Mouse (Mus musculus) cortical plate, adult 2 months (tissue): ENCODE results near the gene Ccdc185. TPM values are rescaled to one million over a fixed set of nuclear protein-coding genes. Genes with fewer than 3 reads are reported as not detected.

Source experiments
- H3K27ac ChIP-seq: fragments of 200-500 bp; 2 replicates; pipeline ENCODE4 v1.5.1; 2012; ENCODE audit warnings: low read length, control low read depth, inconsistent platforms; ENCODE audit not compliant: insufficient read depth
- H3K4me1 ChIP-seq: fragments of 200-500 bp; 2 replicates; pipeline ENCODE4 v1.6.1; 2011; ENCODE audit warnings: low read length; ENCODE audit not compliant: control insufficient read depth, insufficient read depth
- H3K4me3 ChIP-seq: fragments of 200-500 bp; 2 replicates; pipeline ENCODE4 v1.5.1; 2011; ENCODE audit warnings: mild to moderate bottlenecking, low read length, control low read depth; ENCODE audit not compliant: insufficient read depth
- CTCF ChIP-seq: fragments of 200-500 bp; IDR thresholded peaks from 2 replicates; pipeline ENCODE4 v1.5.1; 2011; ENCODE audit warnings: mild to moderate bottlenecking, control low read depth, low read length; ENCODE audit not compliant: insufficient read depth; ENCODE audit errors: extremely low read depth
- POLR2A ChIP-seq: fragments of 200-500 bp; IDR thresholded peaks from 2 replicates; pipeline ENCODE4 v1.6.1; 2011; ENCODE audit warnings: mild to moderate bottlenecking, low read length, control low read depth; ENCODE audit not compliant: insufficient read depth; ENCODE audit errors: extremely low read depth
- polyA plus RNA-seq: library from polyadenylated mRNA; depleted of rRNA; stranded (reverse); fragments of >200 nt; gene quantifications from 2 replicates; pipeline ENCODE4 v1.2.3, GENCODE M21; 2012

Ccdc185 gene
- polyA plus RNA-seq, 1 experiment = not detected

- Histone ChIP-seq H3K4me1 (no peaks in the 10 kb centered on the region), H3K27ac (no peak overlapping the region), H3K4me3 (no peak overlapping the region)
- TF ChIP-seq CTCF (no peak), POLR2A (no peak)
Observed at GRCm38 (mm10) chr1:182751301-182751700, 2.3 kb upstream of the Ccdc185 start.

- TF ChIP-seq POLR2A (no peak), CTCF (no peak)
- H3K4me1 ChIP-seq = no peaks in the 10 kb centered on the region
- no peak overlapping the region for H3K27ac ChIP-seq
- H3K4me3 ChIP-seq = no peak overlapping the region
Observed at GRCm38 (mm10) chr1:182747834-182748233, 1.1 kb downstream of the Ccdc185 start.

- no peak overlapping the region for H3K27ac ChIP-seq
- TF ChIP-seq POLR2A (no peak), CTCF (no peak)
- no peak overlapping the region for H3K4me3 ChIP-seq
- H3K4me1 ChIP-seq = no peaks in the 10 kb centered on the region
Observed at GRCm38 (mm10) chr1:182747081-182747480, 1.9 kb downstream of the Ccdc185 start.

- TF ChIP-seq POLR2A = no peak
- no peak for TF ChIP-seq CTCF
- no peak overlapping the region for H3K4me3 ChIP-seq
- H3K27ac ChIP-seq = no peak overlapping the region
- no peaks in the 10 kb centered on the region for H3K4me1 ChIP-seq
Observed at GRCm38 (mm10) chr1:182735891-182736290, 13.1 kb downstream of the Ccdc185 start.

- no peak overlapping the region for H3K4me3 ChIP-seq
- no peak overlapping the region for H3K27ac ChIP-seq
- H3K4me1 ChIP-seq = peaks cover 2% of the 10 kb centered on the region; the same call in 1 of the 2 replicates
- TF ChIP-seq POLR2A (no peak), CTCF (no peak)
Observed at GRCm38 (mm10) chr1:182732695-182733094, 16.3 kb downstream of the Ccdc185 start.

- TF ChIP-seq POLR2A = no peak
- TF ChIP-seq CTCF = no peak
- H3K27ac ChIP-seq = no peak overlapping the region
- H3K4me3 ChIP-seq = no peak overlapping the region
- peaks cover 2% of the 10 kb centered on the region; the same call in 1 of the 2 replicates for H3K4me1 ChIP-seq
Observed at GRCm38 (mm10) chr1:182729002-182729401, 20.0 kb downstream of the Ccdc185 start.

GRCm38 (mm10) chr1:182727541-182727940 lies 21.4 kb downstream of the Ccdc185 start:
- H3K27ac ChIP-seq = no peak overlapping the region
- TF ChIP-seq POLR2A = no peak
- no peak for TF ChIP-seq CTCF
- peaks cover 2% of the 10 kb centered on the region; the same call in 1 of the 2 replicates for H3K4me1 ChIP-seq
- no peak overlapping the region for H3K4me3 ChIP-seq

GRCm38 (mm10) chr1:182714236-182714935 lies 34.6 kb downstream of the Ccdc185 start:
- Histone ChIP-seq H3K27ac (no peak overlapping the region), H3K4me1 (no peaks in the 10 kb centered on the region), H3K4me3 (no peak overlapping the region)
- TF ChIP-seq POLR2A (no peak), CTCF (no peak)

GRCm38 (mm10) chr1:182711360-182711933 lies 37.5 kb downstream of the Ccdc185 start:
- no peaks in the 10 kb centered on the region for H3K4me1 ChIP-seq
- no peak overlapping the region for H3K4me3 ChIP-seq
- TF ChIP-seq POLR2A (no peak), CTCF (no peak)
- H3K27ac ChIP-seq = no peak overlapping the region

- no peak for TF ChIP-seq CTCF
- no peak for TF ChIP-seq POLR2A
Observed at GRCm38 (mm10) chr1:182707459-182707858, 41.5 kb downstream of the Ccdc185 start.

More at GRCm38 (mm10) chr1:182707459-182707858, 41.5 kb downstream of the Ccdc185 start:
- Histone ChIP-seq H3K27ac (no peak overlapping the region), H3K4me1 (no peaks in the 10 kb centered on the region), H3K4me3 (no peak overlapping the region)
